Mouse (Mus musculus) megakaryocyte, embryonic 14.5 days (primary cell): ENCODE data around the gene Ptprn2. TPM values are rescaled to one million over a fixed set of nuclear protein-coding genes. Genes with fewer than 3 reads are reported as not detected.

Experiments used
- H3K27me3 ChIP-seq: replicated peaks from 2 replicates; pipeline ENCODE3; 2012; ENCODE audit warnings: inconsistent platforms
- H3K36me3 ChIP-seq: replicated peaks from 2 replicates; pipeline ENCODE3; 2012; ENCODE audit warnings: low read length, inconsistent platforms, mixed read lengths
- H3K4me1 ChIP-seq: 2 replicates; pipeline ENCODE4 v1.6.1; 2012; ENCODE audit warnings: inconsistent platforms
- H3K4me3 ChIP-seq: replicated peaks from 2 replicates; pipeline ENCODE3; 2012; ENCODE audit warnings: moderate library complexity, mild to moderate bottlenecking, inconsistent platforms
- H3K9me3 ChIP-seq: 2 replicates; pipeline ENCODE4 v1.6.1; 2012; ENCODE audit warnings: inconsistent platforms
- FLI1 ChIP-seq: IDR thresholded peaks from 2 replicates; pipeline ENCODE4 v1.6.1; 2012; ENCODE audit warnings: low read length, inconsistent platforms, mixed read lengths
- GATA1 ChIP-seq: IDR thresholded peaks from 3 replicates; pipeline ENCODE4 v1.6.1; 2012; ENCODE audit warnings: mixed read lengths, low read length, inconsistent platforms, borderline replicate concordance
- polyA plus RNA-seq: library from polyadenylated mRNA; stranded (reverse); fragments of >175 nt; gene quantifications from 2 replicates; pipeline ENCODE4 v1.2.3, GENCODE M21; 2012; ENCODE audit warnings: low replicate concordance; ENCODE audit not compliant: insufficient read depth

Ptprn2 gene
- polyA plus RNA-seq, 1 experiment = not detected

DNA sequence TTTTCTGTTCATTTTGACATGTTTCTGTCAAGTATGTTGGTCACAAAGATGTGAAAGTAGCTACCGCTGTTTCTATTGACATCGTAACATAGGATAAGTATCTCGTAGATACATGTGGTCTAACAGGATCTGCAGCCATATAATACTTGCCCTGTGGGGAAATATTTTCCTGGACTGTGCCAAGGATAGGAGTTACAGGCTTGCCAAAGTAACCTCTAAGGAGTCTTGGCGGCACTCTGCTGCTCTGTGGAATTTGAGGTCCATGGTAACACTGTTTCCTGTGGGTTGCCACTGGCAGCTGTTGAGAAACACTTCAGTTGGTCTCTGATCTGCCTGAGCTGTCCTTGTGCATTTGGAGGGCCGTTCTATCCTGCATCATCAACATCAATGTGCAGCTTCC is 317.8 kb downstream of the Ptprn2 start:
- Histone ChIP-seq H3K4me1 (no peaks in the 10 kb centered on the region), H3K9me3 (peaks cover 13% of the 10 kb centered on the region; the same call in 1 of the 2 replicates), H3K4me3 (no peak overlapping the region), H3K27me3 (no peaks in the 10 kb centered on the region), H3K36me3 (no peaks in the 10 kb centered on the region)
- no peak for TF ChIP-seq FLI1
- TF ChIP-seq GATA1 = no peak

- Histone ChIP-seq H3K36me3 (no peaks in the 10 kb centered on the region), H3K27me3 (no peaks in the 10 kb centered on the region), H3K9me3 (peaks cover 19% of the 10 kb centered on the region; the same call in 1 of the 2 replicates), H3K4me3 (no peak overlapping the region), H3K4me1 (no peaks in the 10 kb centered on the region)
- no peak for TF ChIP-seq FLI1
- TF ChIP-seq GATA1 = no peak
These were observed 319.2 kb downstream of the Ptprn2 start for GRCm38 (mm10) chr12:116804712-116805111.

GRCm38 (mm10) chr12:116805129-116805809 is 319.7 kb downstream of the Ptprn2 start:
- Histone ChIP-seq H3K4me3 (no peak overlapping the region), H3K4me1 (no peaks in the 10 kb centered on the region), H3K27me3 (no peaks in the 10 kb centered on the region), H3K9me3 (peaks cover 19% of the 10 kb centered on the region; the same call in 1 of the 2 replicates), H3K36me3 (no peaks in the 10 kb centered on the region)
- TF ChIP-seq FLI1 (no peak), GATA1 (no peak)

DNA sequence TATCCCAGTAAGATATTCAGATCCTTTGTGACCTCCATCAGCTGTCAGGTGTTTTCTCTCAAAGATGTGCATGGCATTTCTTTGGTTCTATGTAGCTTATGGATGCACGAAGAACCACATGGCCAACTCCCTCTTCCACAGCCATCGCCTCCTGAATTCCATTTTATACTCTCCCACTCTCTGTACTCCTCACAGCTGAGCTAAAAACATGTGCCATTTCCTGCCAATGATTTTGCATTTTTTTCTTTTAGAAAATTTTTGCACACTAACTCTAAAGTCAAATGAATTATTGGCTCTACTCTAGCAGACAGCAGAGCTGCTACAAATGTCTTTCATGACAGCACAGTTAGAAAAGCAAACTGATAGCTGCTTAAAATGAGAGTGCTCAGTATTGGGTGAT is 320.6 kb downstream of the Ptprn2 start:
- Histone ChIP-seq H3K36me3 (no peaks in the 10 kb centered on the region), H3K27me3 (no peaks in the 10 kb centered on the region), H3K9me3 (peaks cover 19% of the 10 kb centered on the region; the same call in 1 of the 2 replicates), H3K4me3 (no peak overlapping the region), H3K4me1 (no peaks in the 10 kb centered on the region)
- no peak for TF ChIP-seq GATA1
- TF ChIP-seq FLI1 = no peak

- Histone ChIP-seq H3K4me3 (no peak overlapping the region), H3K36me3 (no peaks in the 10 kb centered on the region), H3K9me3 (peaks cover 13% of the 10 kb centered on the region; the same call in 1 of the 2 replicates), H3K27me3 (no peaks in the 10 kb centered on the region), H3K4me1 (no peaks in the 10 kb centered on the region)
- no peak for TF ChIP-seq FLI1
These were observed 327.5 kb downstream of the Ptprn2 start for GRCm38 (mm10) chr12:116813012-116813411.

GRCm38 (mm10) chr12:116819836-116820235 is 334.3 kb downstream of the Ptprn2 start:
- Histone ChIP-seq H3K27me3 (no peaks in the 10 kb centered on the region), H3K9me3 (peaks cover 12% of the 10 kb centered on the region; the same call in 1 of the 2 replicates), H3K36me3 (no peaks in the 10 kb centered on the region), H3K4me1 (no peaks in the 10 kb centered on the region), H3K4me3 (no peak overlapping the region)
- TF ChIP-seq FLI1 (no peak), GATA1 (no peak)

GRCm38 (mm10) chr12:116823341-116823740 is 337.8 kb downstream of the Ptprn2 start:
- no peaks in the 10 kb centered on the region for H3K27me3 ChIP-seq
- H3K4me3 ChIP-seq = no peak overlapping the region

DNA sequence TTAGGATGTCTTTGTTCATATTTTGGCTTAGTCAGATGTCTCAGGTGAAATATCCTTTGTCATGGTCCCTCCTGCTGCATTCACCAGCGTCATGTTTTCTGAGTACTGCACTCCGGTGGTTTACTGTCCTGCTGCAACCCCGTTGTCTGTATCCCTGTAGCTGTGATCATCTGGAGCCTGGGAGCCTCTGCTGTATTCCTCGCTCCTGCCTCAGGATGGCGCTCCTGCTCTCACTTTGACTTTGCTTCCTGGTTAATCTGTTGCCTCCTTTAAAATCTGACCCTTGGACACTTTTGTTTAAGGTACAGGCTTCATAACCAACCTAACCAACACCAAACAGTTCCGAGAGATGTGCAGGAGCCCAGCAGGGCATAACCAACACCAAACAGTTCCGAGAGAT is 342.2 kb downstream of the Ptprn2 start:
- TF ChIP-seq GATA1 (no peak), FLI1 (no peak)
- Histone ChIP-seq H3K4me1 (no peaks in the 10 kb centered on the region), H3K36me3 (no peaks in the 10 kb centered on the region), H3K9me3 (peaks cover 11% of the 10 kb centered on the region), H3K4me3 (no peak overlapping the region), H3K27me3 (no peaks in the 10 kb centered on the region)

More at GRCm38 (mm10) chr12:116823341-116823740, 337.8 kb downstream of the Ptprn2 start:
- no peaks in the 10 kb centered on the region for H3K36me3 ChIP-seq
- H3K9me3 ChIP-seq = peaks cover 9% of the 10 kb centered on the region; the same call in 1 of the 2 replicates
- TF ChIP-seq FLI1 (no peak), GATA1 (no peak)
- no peaks in the 10 kb centered on the region for H3K4me1 ChIP-seq

- Histone ChIP-seq H3K9me3 (peaks cover 37% of the 10 kb centered on the region), H3K4me3 (no peak overlapping the region), H3K4me1 (no peaks in the 10 kb centered on the region), H3K27me3 (no peaks in the 10 kb centered on the region), H3K36me3 (no peaks in the 10 kb centered on the region)
- TF ChIP-seq GATA1 = no peak
- TF ChIP-seq FLI1 = no peak
These were observed 353.2 kb downstream of the Ptprn2 start for GRCm38 (mm10) chr12:116838611-116839192.

DNA sequence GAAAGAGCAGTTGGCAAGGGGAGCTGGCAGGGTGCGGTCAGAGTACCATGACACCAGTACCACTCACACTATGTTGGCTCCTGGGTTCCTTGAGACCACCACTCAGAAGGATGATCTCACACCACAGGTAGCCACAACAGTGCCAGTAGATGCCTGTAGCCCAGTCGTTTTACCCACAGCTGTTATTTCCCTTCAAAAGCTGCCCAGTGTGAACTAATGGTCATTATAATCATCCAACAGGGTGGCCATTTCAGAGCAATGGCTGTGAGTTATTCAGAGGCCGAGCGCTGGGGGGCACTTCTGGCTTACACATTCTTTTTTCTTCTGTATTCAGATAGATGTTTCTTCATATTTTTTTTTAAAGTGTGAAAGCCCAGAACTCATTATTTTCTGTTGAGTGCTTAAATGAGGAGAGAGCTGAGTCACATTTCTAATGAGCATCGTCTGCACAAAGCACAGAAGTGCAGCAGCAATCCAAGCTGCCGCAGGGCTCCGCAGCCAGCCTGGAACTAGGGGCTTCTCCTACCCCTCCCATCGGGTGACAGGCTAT is 357.3 kb downstream of the Ptprn2 start:
- TF ChIP-seq GATA1 = no peak
- TF ChIP-seq FLI1 = no peak
- H3K9me3 ChIP-seq = peaks cover 31% of the 10 kb centered on the region

More for the DNA sequence above, 357.3 kb downstream of the Ptprn2 start:
- Histone ChIP-seq H3K36me3 (no peaks in the 10 kb centered on the region), H3K27me3 (no peaks in the 10 kb centered on the region), H3K4me1 (no peaks in the 10 kb centered on the region), H3K4me3 (no peak overlapping the region)
